Mouse (Mus musculus): ENCODE measurements around the gene Cmip. TPM values are rescaled to one million over a fixed set of nuclear protein-coding genes. Genes with fewer than 3 reads are reported as not detected.

Gene Cmip
- polyA plus RNA-seq, 1 experiment from 2014 or later: 9.3 TPM

- WGBS: 50% methylated on average over 6 of the region's 6 CpGs
- H3K36me3 ChIP-seq: peaks cover 6% of the 10 kb centered on the region
- no peaks in the 10 kb centered on the region for H3K9me3 ChIP-seq (replicated peaks)
- no peak overlapping the region; the same call in 1 of the 2 replicates for H3K4me3 ChIP-seq
- H3K27ac ChIP-seq (replicated peaks): peak overlapping the region; percentile 43
- peak; percentile 56 for DNase-seq (ENCODE audit: low spot score)
- no peaks in the 10 kb centered on the region for H3K27me3 ChIP-seq (ENCODE audit: low read depth, poor library complexity, severe bottlenecking)
- peaks cover 41% of the 10 kb centered on the region for H3K4me1 ChIP-seq
Measured at GRCm38 (mm10) chr8:117322021-117322420, 65.2 kb downstream of the Cmip start.

GRCm38 (mm10) chr8:117322715-117323310, 65.9 kb downstream of the Cmip start:
- Histone ChIP-seq H3K27ac (replicated peaks) (peak overlapping the region; percentile 43), H3K4me1 (peaks cover 46% of the 10 kb centered on the region), H3K9me3 (replicated peaks) (no peaks in the 10 kb centered on the region), H3K27me3 (ENCODE audit: low read depth, poor library complexity, severe bottlenecking) (no peaks in the 10 kb centered on the region), H3K4me3 (no peak overlapping the region), H3K36me3 (peaks cover 6% of the 10 kb centered on the region)
- DNase-seq (ENCODE audit: low spot score): no peak
- WGBS: 72% methylated on average over 8 of the region's 8 CpGs

- H3K4me1 ChIP-seq: peaks cover 55% of the 10 kb centered on the region
- H3K9me3 ChIP-seq (replicated peaks): no peaks in the 10 kb centered on the region
- no peak overlapping the region for H3K4me3 ChIP-seq
- peaks cover 6% of the 10 kb centered on the region for H3K36me3 ChIP-seq
- H3K27ac ChIP-seq (replicated peaks): no peak overlapping the region
- H3K27me3 ChIP-seq (ENCODE audit: low read depth, poor library complexity, severe bottlenecking): no peaks in the 10 kb centered on the region
- no peak for DNase-seq (ENCODE audit: low spot score)
- WGBS: 95% methylated on average over 9 of the region's 9 CpGs
Measured at GRCm38 (mm10) chr8:117324821-117325220, 68.0 kb downstream of the Cmip start.

DNA sequence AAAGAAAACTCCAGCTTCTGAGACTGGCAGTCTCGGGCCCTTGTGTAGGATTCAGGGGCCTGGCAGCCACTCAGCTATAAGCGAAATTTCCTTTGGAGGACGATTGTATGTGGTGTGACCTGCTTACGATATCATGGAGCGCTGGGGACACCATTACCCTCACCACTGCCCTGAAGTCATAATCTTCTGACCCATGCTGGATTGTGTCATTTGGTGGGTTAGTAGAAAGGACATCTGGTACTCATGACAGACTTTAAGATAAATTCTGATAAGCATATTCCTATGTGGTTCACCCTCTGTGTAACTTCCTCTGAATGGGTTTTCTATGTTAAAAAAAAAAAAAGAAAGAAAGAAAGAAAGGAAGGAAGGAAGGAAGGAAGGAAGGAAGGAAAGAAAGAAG, 69.9 kb downstream of the Cmip start:
- WGBS: 95% methylated on average over 5 of the region's 5 CpGs

DNA sequence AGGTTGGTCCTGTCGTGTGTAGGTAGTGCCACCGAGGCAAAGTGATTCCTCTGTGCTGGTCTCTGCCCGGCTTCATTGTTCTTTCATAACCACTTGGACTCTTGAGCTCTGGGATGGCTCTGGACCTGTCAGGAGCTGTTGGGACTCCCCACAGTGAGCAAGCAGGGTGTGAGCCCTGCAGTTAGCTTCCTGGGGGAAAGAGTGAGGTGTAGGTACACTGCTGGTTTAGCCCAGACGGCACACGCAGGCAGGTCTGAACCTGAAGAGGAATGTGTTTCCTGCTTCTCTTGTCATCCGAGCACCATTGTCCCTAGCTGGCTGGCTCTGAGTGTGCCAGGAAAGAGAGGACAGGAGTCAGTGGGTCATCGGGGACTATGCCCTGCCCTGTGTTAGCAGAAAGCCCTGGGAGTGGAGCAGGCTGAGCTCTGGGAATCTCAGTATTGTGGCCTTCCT, 70.5 kb downstream of the Cmip start:
- peak overlapping the region; percentile 68 for H3K27ac ChIP-seq (replicated peaks)
- peaks cover 7% of the 10 kb centered on the region for H3K36me3 ChIP-seq
- peaks cover 52% of the 10 kb centered on the region for H3K4me1 ChIP-seq
- no peaks in the 10 kb centered on the region for H3K9me3 ChIP-seq (replicated peaks)
- H3K27me3 ChIP-seq (ENCODE audit: low read depth, poor library complexity, severe bottlenecking): no peaks in the 10 kb centered on the region
- H3K4me3 ChIP-seq: no peak overlapping the region
- 50% methylated on average over 7 of the region's 7 CpGs for WGBS
- DNase-seq (ENCODE audit: low spot score): no peak

More for the DNA sequence above, 69.9 kb downstream of the Cmip start:
- H3K4me1 ChIP-seq: peaks cover 52% of the 10 kb centered on the region
- DNase-seq (ENCODE audit: low spot score): no peak
- no peak overlapping the region for H3K4me3 ChIP-seq
- H3K27me3 ChIP-seq (ENCODE audit: low read depth, poor library complexity, severe bottlenecking): no peaks in the 10 kb centered on the region
- H3K27ac ChIP-seq (replicated peaks): no peak overlapping the region
- no peaks in the 10 kb centered on the region for H3K9me3 ChIP-seq (replicated peaks)
- peaks cover 6% of the 10 kb centered on the region for H3K36me3 ChIP-seq

DNA sequence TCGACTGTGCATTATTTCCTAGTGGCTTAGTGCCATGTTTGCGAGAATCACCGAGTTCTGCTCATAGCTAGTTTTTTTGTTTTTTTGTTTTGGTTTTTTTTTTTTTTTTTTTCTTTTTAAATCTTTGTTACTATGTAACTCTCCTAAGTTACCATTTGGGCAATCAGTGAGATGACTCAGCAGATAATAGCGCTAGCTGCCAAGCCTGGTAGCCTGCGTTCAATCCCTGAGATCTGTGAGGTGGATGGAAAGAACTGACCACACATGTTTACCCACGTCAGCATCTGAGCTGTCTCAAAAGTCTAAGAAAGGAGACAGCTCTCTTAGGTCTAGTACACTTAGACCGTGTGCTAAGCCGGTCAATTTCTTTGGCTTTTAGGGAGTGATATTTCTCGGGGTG, 71.9 kb downstream of the Cmip start:
- 85% methylated on average over 9 of the region's 9 CpGs for WGBS
- Histone ChIP-seq H3K27me3 (ENCODE audit: low read depth, poor library complexity, severe bottlenecking) (no peaks in the 10 kb centered on the region), H3K9me3 (replicated peaks) (no peaks in the 10 kb centered on the region), H3K36me3 (peaks cover 9% of the 10 kb centered on the region), H3K4me3 (no peak overlapping the region), H3K4me1 (peaks cover 56% of the 10 kb centered on the region), H3K27ac (replicated peaks) (peak overlapping the region; percentile 42; the same call in 1 of the 2 replicates)
- no peak for DNase-seq (ENCODE audit: low spot score)

GRCm38 (mm10) chr8:117329167-117329566, 72.3 kb downstream of the Cmip start:
- Histone ChIP-seq H3K27me3 (ENCODE audit: low read depth, poor library complexity, severe bottlenecking) (no peaks in the 10 kb centered on the region), H3K9me3 (replicated peaks) (no peaks in the 10 kb centered on the region), H3K36me3 (peaks cover 9% of the 10 kb centered on the region), H3K4me3 (no peak overlapping the region), H3K4me1 (peaks cover 57% of the 10 kb centered on the region), H3K27ac (replicated peaks) (peak overlapping the region; percentile 42; the same call in 1 of the 2 replicates)
- 81% methylated on average over 9 of the region's 9 CpGs for WGBS
- no peak for DNase-seq (ENCODE audit: low spot score)

DNA sequence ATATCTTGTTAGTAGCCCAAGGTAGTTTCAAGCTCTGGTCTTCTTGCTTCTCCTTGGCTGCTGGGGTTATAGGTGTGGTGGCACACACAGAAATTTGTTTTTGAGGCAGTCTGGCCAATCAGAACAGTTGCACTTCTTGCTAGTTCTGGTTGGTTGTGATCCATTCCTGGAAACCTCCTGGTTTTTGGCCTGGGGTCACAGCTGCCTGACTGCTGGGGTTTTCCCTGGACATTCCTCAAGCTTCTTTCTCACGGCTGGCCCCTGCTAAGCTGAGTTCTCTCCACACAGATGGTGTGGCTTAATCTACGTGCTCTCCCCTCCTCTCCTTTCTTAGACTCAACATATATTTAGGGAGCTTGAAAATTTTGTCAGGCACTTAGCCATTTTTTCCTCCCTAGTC, 73.0 kb downstream of the Cmip start:
- no peak overlapping the region for H3K4me3 ChIP-seq
- DNase-seq (ENCODE audit: low spot score): no peak
- 68% methylated on average over 2 of the region's 2 CpGs for WGBS
- no peaks in the 10 kb centered on the region for H3K9me3 ChIP-seq (replicated peaks)
- H3K27me3 ChIP-seq (ENCODE audit: low read depth, poor library complexity, severe bottlenecking): no peaks in the 10 kb centered on the region
- peaks cover 62% of the 10 kb centered on the region for H3K4me1 ChIP-seq
- H3K27ac ChIP-seq (replicated peaks): no peak overlapping the region
- peaks cover 6% of the 10 kb centered on the region for H3K36me3 ChIP-seq

- H3K4me1 ChIP-seq: peaks cover 66% of the 10 kb centered on the region
- H3K27me3 ChIP-seq (ENCODE audit: low read depth, poor library complexity, severe bottlenecking): no peaks in the 10 kb centered on the region
- no peak overlapping the region for H3K4me3 ChIP-seq
- WGBS: 91% methylated on average over 27 of the region's 27 CpGs
- 0 out of 2 replicates have a peak, but pooled peaks cover 3% of the 10 kb centered on the region for H3K36me3 ChIP-seq
- H3K9me3 ChIP-seq (replicated peaks): no peaks in the 10 kb centered on the region
- no peak for DNase-seq (ENCODE audit: low spot score)
- H3K27ac ChIP-seq (replicated peaks): no peak overlapping the region
Measured at GRCm38 (mm10) chr8:117332229-117333010, 75.6 kb downstream of the Cmip start.

DNA sequence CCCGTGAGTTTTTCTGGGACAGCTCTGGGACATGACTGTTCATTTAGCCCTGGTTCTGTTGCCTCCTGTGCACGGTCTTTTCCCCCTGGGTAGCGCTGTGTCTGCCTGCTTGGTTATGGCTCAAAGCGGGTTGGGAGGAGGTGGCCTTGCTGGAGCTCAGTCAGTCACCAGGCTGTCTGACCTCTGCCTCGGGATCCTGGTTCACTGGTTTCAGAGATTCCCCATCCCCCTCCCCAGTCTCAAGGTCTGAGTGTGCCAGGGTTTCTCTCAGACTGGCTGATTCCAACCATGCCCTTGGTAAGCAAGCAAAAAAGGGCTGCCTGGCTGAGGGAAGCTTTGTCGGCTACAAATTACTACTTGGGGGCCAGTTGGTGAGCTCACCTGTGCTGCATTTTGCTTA, 76.8 kb downstream of the Cmip start:
- Histone ChIP-seq H3K27ac (replicated peaks) (0 out of 2 replicates have a peak overlapping the region, but pooled peaks have one; percentile 7), H3K4me1 (peaks cover 67% of the 10 kb centered on the region), H3K4me3 (no peak overlapping the region), H3K9me3 (replicated peaks) (no peaks in the 10 kb centered on the region), H3K36me3 (0 out of 2 replicates have a peak, but pooled peaks cover 3% of the 10 kb centered on the region), H3K27me3 (ENCODE audit: low read depth, poor library complexity, severe bottlenecking) (no peaks in the 10 kb centered on the region)
- WGBS: 54% methylated on average over 6 of the region's 6 CpGs
- no peak for DNase-seq (ENCODE audit: low spot score)

DNA sequence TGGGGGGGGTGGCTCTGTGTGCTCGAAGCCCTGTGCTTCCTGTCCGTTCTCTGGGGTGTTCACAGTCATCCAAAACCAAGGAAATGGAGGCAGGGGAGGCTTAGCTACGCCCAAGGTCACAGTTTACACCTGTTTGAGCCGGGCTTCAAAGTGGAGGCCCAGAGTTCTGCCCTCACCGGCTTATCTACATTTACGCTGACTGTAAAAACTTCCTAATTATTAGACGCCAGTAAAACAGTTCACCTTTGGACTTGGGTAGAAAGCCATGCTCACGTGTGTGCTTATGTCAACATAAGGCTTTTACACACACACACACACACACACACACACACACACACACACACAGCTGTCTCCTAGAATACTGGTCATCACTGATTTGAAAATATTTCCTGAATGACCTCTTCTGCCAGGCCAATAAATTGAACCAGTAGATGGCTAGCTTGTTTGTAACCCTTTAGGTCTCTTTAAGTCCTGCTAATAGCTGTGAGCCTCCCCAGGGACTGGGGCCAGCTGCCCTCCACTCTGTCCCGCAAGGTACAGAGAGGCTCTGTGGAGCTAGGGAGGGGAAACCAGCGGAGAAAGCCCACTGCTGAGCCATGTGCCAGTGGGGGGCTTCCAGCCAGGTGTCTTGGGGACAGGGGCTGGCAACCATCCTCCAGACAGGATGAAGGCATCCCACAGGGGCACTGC, 77.3 kb downstream of the Cmip start:
- DNase-seq (ENCODE audit: low spot score): no peak
- 78% methylated on average over 10 of the region's 10 CpGs for WGBS
- Histone ChIP-seq H3K4me3 (no peak overlapping the region), H3K4me1 (peaks cover 67% of the 10 kb centered on the region), H3K27ac (replicated peaks) (peak overlapping the region; percentile 19; the same call in 1 of the 2 replicates), H3K9me3 (replicated peaks) (no peaks in the 10 kb centered on the region), H3K36me3 (0 out of 2 replicates have a peak, but pooled peaks cover 3% of the 10 kb centered on the region), H3K27me3 (ENCODE audit: low read depth, poor library complexity, severe bottlenecking) (no peaks in the 10 kb centered on the region)

DNA sequence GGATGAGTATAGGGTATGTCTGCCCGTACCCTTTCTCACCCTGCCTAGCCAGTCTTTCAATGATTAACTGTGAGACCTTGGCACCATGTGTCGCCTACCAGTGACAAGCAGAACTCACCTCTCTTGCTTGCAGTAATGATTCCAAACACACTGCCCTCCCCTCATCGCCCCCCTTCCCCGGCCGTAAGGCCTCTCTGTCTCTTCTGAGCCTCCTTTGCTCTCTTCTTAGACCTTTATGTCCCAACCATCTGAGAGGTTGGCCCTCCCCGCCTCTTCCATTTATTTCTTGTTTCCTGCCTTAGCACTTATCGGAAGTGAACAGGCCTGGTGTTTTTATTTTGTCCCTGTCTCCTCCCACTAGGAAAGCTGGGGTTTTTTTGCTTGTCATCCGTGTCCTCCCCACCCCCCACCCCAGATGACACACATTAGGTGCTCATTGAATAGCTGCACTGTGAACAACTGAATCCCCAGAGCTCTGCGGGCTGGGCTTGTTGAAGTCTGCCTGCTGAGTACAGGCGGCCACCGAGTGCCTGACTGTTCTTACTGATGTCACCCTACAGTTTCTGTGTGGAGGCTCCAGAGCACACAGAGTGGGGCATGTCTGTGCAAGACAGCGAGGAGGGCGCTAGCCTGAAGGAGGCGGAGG, 78.0 kb downstream of the Cmip start:
- peaks cover 67% of the 10 kb centered on the region for H3K4me1 ChIP-seq

More for the DNA sequence above, 78.0 kb downstream of the Cmip start:
- Histone ChIP-seq H3K4me3 (no peak overlapping the region), H3K27me3 (ENCODE audit: low read depth, poor library complexity, severe bottlenecking) (no peaks in the 10 kb centered on the region), H3K9me3 (replicated peaks) (no peaks in the 10 kb centered on the region), H3K27ac (replicated peaks) (peak overlapping the region; percentile 60), H3K36me3 (0 out of 2 replicates have a peak, but pooled peaks cover 3% of the 10 kb centered on the region)
- WGBS: 61% methylated on average over 14 of the region's 14 CpGs
- DNase-seq (ENCODE audit: low spot score): no peak
